Mouse (Mus musculus) lung, adult 10 weeks (tissue): ENCODE results near the gene Olfr196. TPM values are rescaled to one million over a fixed set of nuclear protein-coding genes. Genes with fewer than 3 reads are reported as not detected.

Experiments
- polyA plus RNA-seq: library from polyadenylated mRNA; stranded (reverse); fragments of 350-450 nt; fragmentation: Illumina TruSeq; extraction: RNeasy Lipid Tissue Mini Kit (QIAGEN cat#74804); gene quantifications from one replicate; pipeline ENCODE4 v1.2.3, GENCODE M21; 2014; ENCODE audit warnings: low read depth, low replicate concordance; ENCODE audit not compliant: insufficient read depth

Gene Olfr196
- not detected for polyA plus RNA-seq

DNA sequence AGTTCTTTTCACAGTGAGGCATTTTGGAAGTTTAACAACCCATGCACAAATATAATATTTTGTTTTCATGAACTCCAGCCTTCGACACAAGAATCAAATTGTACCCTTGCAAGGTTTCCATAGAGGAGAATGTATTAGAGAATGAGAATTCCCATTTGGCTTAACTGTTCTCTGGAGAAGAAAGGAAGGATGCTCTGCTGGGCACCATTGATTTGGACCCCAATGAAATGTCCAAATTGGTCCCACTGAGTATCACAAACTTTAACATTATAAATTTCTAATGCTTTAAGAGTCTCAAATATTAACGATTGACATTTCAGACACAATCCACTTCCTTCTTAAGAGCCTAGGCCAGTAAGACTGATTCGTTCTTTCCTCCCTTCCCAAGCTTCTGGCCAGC is at the start of gene Olfr196:
Olfr196 (minus strand) TSS at position 101 of the 400 bp plus-strand sequence.

DNA sequence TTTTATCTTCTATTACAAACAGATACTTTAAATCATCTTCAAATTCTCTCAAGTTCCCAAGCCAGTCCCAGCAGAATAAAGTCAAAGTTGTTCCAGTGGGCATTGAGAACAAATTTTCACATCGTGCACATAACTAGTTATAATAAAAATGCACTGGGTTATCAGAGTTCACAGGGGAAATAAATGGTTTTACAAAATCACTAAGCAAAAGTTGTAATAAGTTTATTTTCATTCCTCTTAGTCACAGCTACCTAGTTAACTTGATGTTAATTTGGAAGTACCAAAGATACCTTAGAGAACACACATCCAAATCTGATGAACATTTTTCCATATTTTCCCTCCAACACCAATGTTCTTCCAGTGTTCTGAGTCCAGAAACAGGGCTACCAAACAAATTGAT is 49.4 kb upstream of the Olfr196 start, which contains the start of gene Olfr199:
Olfr199 (minus strand) TSS at position 101 of the 400 bp plus-strand sequence.

DNA sequence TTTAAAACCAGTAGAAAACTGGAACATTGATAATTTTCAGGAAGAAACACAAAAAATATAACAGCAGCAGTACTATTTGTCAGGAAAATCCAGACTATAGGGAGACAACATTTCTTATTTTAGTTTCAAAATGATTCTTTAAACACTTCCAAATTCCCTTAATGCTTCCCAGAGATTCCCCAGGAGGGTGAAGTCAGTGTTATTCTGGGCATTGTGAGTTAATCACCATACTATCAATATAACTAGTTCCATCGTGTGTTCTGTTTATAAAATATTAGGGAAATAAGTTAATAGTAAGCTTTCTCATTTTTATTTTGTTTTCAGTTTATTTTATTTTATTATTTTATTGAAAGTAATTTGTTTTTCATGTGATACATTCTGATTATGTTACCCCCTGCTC is 33.2 kb upstream of the Olfr196 start, which contains the start of gene Olfr198:
Olfr198 (minus strand) TSS at position 101 of the 400 bp plus-strand sequence.

GRCm38 (mm10) chr16:59146746-59147145 is 23.5 kb downstream of the Olfr196 start, which contains the start of gene Olfr195:
Gene Olfr195, plus strand, starts transcription at chr16:59147046.

DNA sequence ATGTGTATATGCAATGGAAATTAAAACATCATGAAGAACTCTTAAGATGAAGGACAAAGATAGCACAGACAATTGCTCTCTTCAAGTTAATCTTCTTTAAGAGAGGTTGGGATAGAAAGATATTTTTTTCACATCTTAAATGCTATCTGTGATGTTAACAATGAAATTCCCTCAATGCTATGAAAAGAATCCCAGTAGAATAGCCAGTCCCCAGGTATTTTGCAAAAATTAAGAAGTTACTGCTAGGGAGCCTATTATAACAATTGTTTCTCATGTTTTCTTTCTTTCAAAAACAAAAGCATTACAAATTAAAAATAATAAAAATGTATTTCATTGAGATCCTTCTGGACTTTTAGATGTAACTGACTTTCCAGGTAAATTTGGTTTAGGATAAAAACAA is 49.3 kb downstream of the Olfr196 start, which contains the start of gene Olfr194:
Olfr194 (minus strand) TSS at position 101 of the 400 bp plus-strand sequence.

Other genes starting within 250 kb of the Olfr196 start
- not detected for gene Olfr181, start 241.7 kb downstream of the Olfr196 start, polyA plus RNA-seq
- not detected for gene Olfr180, start 241.1 kb downstream of the Olfr196 start, polyA plus RNA-seq
- gene Olfr183, start 175.1 kb downstream of the Olfr196 start, polyA plus RNA-seq, result not detected
- gene Olfr186, start 140.2 kb downstream of the Olfr196 start, polyA plus RNA-seq, result not detected
- not detected for gene Olfr187, start 130.7 kb downstream of the Olfr196 start, polyA plus RNA-seq
- gene Olfr190, start 92.4 kb downstream of the Olfr196 start, polyA plus RNA-seq, result not detected
- gene Olfr191, start 80.6 kb downstream of the Olfr196 start, polyA plus RNA-seq, result not detected
- not detected for gene Olfr193, start 58.6 kb downstream of the Olfr196 start, polyA plus RNA-seq
- not detected for gene Olfr194, start 49.4 kb downstream of the Olfr196 start, polyA plus RNA-seq
- not detected for gene Olfr195, start 23.4 kb downstream of the Olfr196 start, polyA plus RNA-seq
- not detected for gene Olfr198, start 33.1 kb upstream of the Olfr196 start, polyA plus RNA-seq
- not detected for gene Olfr199, start 49.3 kb upstream of the Olfr196 start, polyA plus RNA-seq
- gene Olfr201, start 102.2 kb upstream of the Olfr196 start, polyA plus RNA-seq, result not detected
- not detected for gene Olfr202, start 116.3 kb upstream of the Olfr196 start, polyA plus RNA-seq
- gene Olfr203, start 128.4 kb upstream of the Olfr196 start, polyA plus RNA-seq, result not detected
- gene Olfr204, start 147.8 kb upstream of the Olfr196 start, polyA plus RNA-seq, result not detected
- gene Olfr205, start 160.7 kb upstream of the Olfr196 start, polyA plus RNA-seq, result not detected
- not detected for gene Olfr206, start 178.8 kb upstream of the Olfr196 start, polyA plus RNA-seq
- gene Olfr209, start 193.5 kb upstream of the Olfr196 start, polyA plus RNA-seq, result not detected
- not detected for gene Gabrr3, start 236.9 kb upstream of the Olfr196 start, polyA plus RNA-seq